Mouse (Mus musculus): ENCODE data around the gene Pnkd. TPM values are rescaled to one million over a fixed set of nuclear protein-coding genes. Genes with fewer than 3 reads are reported as not detected.

The Pnkd gene
- polyA plus RNA-seq, 1 experiment from 2014 or later = 288 TPM

GRCm38 (mm10) chr1:74249331-74249980, 35.3 kb upstream of the Pnkd start:
- Histone ChIP-seq H3K4me3 (no peak overlapping the region), H3K9ac (no peak overlapping the region; the same call in 1 of the 2 replicates), H3K4me1 (replicated peaks) (peaks cover 44% of the 10 kb centered on the region), H3K36me3 (peaks cover 54% of the 10 kb centered on the region), H3K27ac (peak overlapping the region; percentile 74), H3K27me3 (no peaks in the 10 kb centered on the region), H3K4me2 (peak overlapping the region; percentile 9; the same call in 1 of the 2 replicates), H3K9me3 (replicated peaks) (no peaks in the 10 kb centered on the region)
- WGBS = 60% methylated on average over 5 of the region's 5 CpGs
- ATAC-seq (replicated peaks; ENCODE audit: insufficient number of reproducible peaks, insufficient read depth, low FRiP score, low read depth) = no peak

GRCm38 (mm10) chr1:74250096-74250495, 34.6 kb upstream of the Pnkd start:
- 84% methylated on average over 4 of the region's 4 CpGs for WGBS
- Histone ChIP-seq H3K27ac (peak overlapping the region; percentile 74), H3K4me1 (replicated peaks) (peaks cover 38% of the 10 kb centered on the region), H3K36me3 (peaks cover 60% of the 10 kb centered on the region), H3K4me2 (no peak overlapping the region), H3K27me3 (no peaks in the 10 kb centered on the region), H3K4me3 (no peak overlapping the region), H3K9ac (no peak overlapping the region), H3K9me3 (replicated peaks) (no peaks in the 10 kb centered on the region)
- ATAC-seq (replicated peaks; ENCODE audit: insufficient number of reproducible peaks, insufficient read depth, low FRiP score, low read depth) = no peak

GRCm38 (mm10) chr1:74255704-74256345, 28.9 kb upstream of the Pnkd start:
- H3K4me1 ChIP-seq (replicated peaks) = peaks cover 14% of the 10 kb centered on the region
- no peak overlapping the region for H3K9ac ChIP-seq
- H3K4me3 ChIP-seq = no peak overlapping the region
- H3K4me2 ChIP-seq = no peak overlapping the region
- H3K27me3 ChIP-seq = no peaks in the 10 kb centered on the region
- ATAC-seq (replicated peaks; ENCODE audit: insufficient number of reproducible peaks, insufficient read depth, low FRiP score, low read depth) = no peak
- WGBS = 94% methylated on average over 8 of the region's 8 CpGs
- H3K36me3 ChIP-seq = peaks cover 88% of the 10 kb centered on the region
- H3K27ac ChIP-seq = peak overlapping the region; percentile 50; the same call in 1 of the 2 replicates
- no peaks in the 10 kb centered on the region for H3K9me3 ChIP-seq (replicated peaks)

- no peak overlapping the region for H3K4me2 ChIP-seq
- WGBS = 43% methylated on average over 4 of the region's 4 CpGs
- no peaks in the 10 kb centered on the region for H3K27me3 ChIP-seq
- H3K27ac ChIP-seq = peak overlapping the region; percentile 50
- peaks cover 14% of the 10 kb centered on the region for H3K4me1 ChIP-seq (replicated peaks)
- H3K9me3 ChIP-seq (replicated peaks) = no peaks in the 10 kb centered on the region
- no peak overlapping the region for H3K9ac ChIP-seq
- no peak overlapping the region for H3K4me3 ChIP-seq
- peaks cover 87% of the 10 kb centered on the region for H3K36me3 ChIP-seq
- ATAC-seq (replicated peaks; ENCODE audit: insufficient number of reproducible peaks, insufficient read depth, low FRiP score, low read depth) = no peak; the same call in 1 of the 2 replicates
These were observed 27.9 kb upstream of the Pnkd start for GRCm38 (mm10) chr1:74256782-74257181.

GRCm38 (mm10) chr1:74262510-74262909, 22.2 kb upstream of the Pnkd start:
- Histone ChIP-seq H3K27ac (no peak overlapping the region), H3K4me3 (no peak overlapping the region), H3K27me3 (no peaks in the 10 kb centered on the region), H3K9me3 (replicated peaks) (no peaks in the 10 kb centered on the region), H3K4me2 (no peak overlapping the region), H3K4me1 (replicated peaks) (no peaks in the 10 kb centered on the region), H3K36me3 (peaks cover 93% of the 10 kb centered on the region), H3K9ac (no peak overlapping the region)
- 73% methylated on average over 6 of the region's 6 CpGs for WGBS
- ATAC-seq (replicated peaks; ENCODE audit: insufficient number of reproducible peaks, insufficient read depth, low FRiP score, low read depth) = no peak

- WGBS = 84% methylated on average over 8 of the region's 8 CpGs
- peaks cover 54% of the 10 kb centered on the region for H3K36me3 ChIP-seq
- ATAC-seq (replicated peaks; ENCODE audit: insufficient number of reproducible peaks, insufficient read depth, low FRiP score, low read depth) = no peak
- H3K4me1 ChIP-seq (replicated peaks) = peaks cover 19% of the 10 kb centered on the region
- no peak overlapping the region for H3K27ac ChIP-seq
- H3K4me2 ChIP-seq = no peak overlapping the region
- H3K9me3 ChIP-seq (replicated peaks) = no peaks in the 10 kb centered on the region
- H3K27me3 ChIP-seq = no peaks in the 10 kb centered on the region
- no peak overlapping the region for H3K9ac ChIP-seq
- H3K4me3 ChIP-seq = no peak overlapping the region
These were observed 16.0 kb upstream of the Pnkd start for GRCm38 (mm10) chr1:74268750-74269149.

- peaks cover 25% of the 10 kb centered on the region for H3K36me3 ChIP-seq
- ATAC-seq (replicated peaks; ENCODE audit: insufficient number of reproducible peaks, insufficient read depth, low FRiP score, low read depth) = no peak
These were observed 13.1 kb upstream of the Pnkd start for GRCm38 (mm10) chr1:74271659-74272058.

GRCm38 (mm10) chr1:74275015-74275414, 9.7 kb upstream of the Pnkd start:
- peaks cover 10% of the 10 kb centered on the region; the same call in 1 of the 2 replicates for H3K36me3 ChIP-seq
- peaks cover 47% of the 10 kb centered on the region for H3K4me1 ChIP-seq (replicated peaks)
- peak; percentile 69 for ATAC-seq (replicated peaks; ENCODE audit: insufficient number of reproducible peaks, insufficient read depth, low FRiP score, low read depth)
- no peak overlapping the region for H3K4me3 ChIP-seq
- 11% methylated on average over 9 of the region's 9 CpGs for WGBS
- 0 out of 2 replicates have a peak overlapping the region, but pooled peaks have one; percentile 16 for H3K9ac ChIP-seq
- no peaks in the 10 kb centered on the region for H3K27me3 ChIP-seq
- H3K27ac ChIP-seq = peak overlapping the region; percentile 14
- peak overlapping the region; percentile 9; the same call in 1 of the 2 replicates for H3K4me2 ChIP-seq
- H3K9me3 ChIP-seq (replicated peaks) = no peaks in the 10 kb centered on the region

More at GRCm38 (mm10) chr1:74271659-74272058, 13.1 kb upstream of the Pnkd start:
- H3K27me3 ChIP-seq = no peaks in the 10 kb centered on the region
- no peaks in the 10 kb centered on the region for H3K9me3 ChIP-seq (replicated peaks)
- no peak overlapping the region for H3K9ac ChIP-seq
- H3K4me3 ChIP-seq = no peak overlapping the region
- H3K27ac ChIP-seq = peak overlapping the region; percentile 44; the same call in 1 of the 2 replicates
- H3K4me2 ChIP-seq = no peak overlapping the region
- 14% methylated on average over 4 of the region's 4 CpGs for WGBS
- peaks cover 41% of the 10 kb centered on the region for H3K4me1 ChIP-seq (replicated peaks)

- no peaks in the 10 kb centered on the region for H3K27me3 ChIP-seq
- no peak overlapping the region for H3K4me3 ChIP-seq
- peaks cover 34% of the 10 kb centered on the region for H3K4me1 ChIP-seq (replicated peaks)
- no peak for ATAC-seq (replicated peaks; ENCODE audit: insufficient number of reproducible peaks, insufficient read depth, low FRiP score, low read depth)
- peaks cover 30% of the 10 kb centered on the region for H3K36me3 ChIP-seq
- WGBS = 70% methylated on average over 6 of the region's 6 CpGs
- no peak overlapping the region for H3K27ac ChIP-seq
- H3K4me2 ChIP-seq = no peak overlapping the region
- H3K9ac ChIP-seq = no peak overlapping the region
- H3K9me3 ChIP-seq (replicated peaks) = no peaks in the 10 kb centered on the region
These were observed 7.7 kb upstream of the Pnkd start for GRCm38 (mm10) chr1:74277041-74277440.

GRCm38 (mm10) chr1:74277883-74278537, 6.7 kb upstream of the Pnkd start:
- Histone ChIP-seq H3K27ac (no peak overlapping the region), H3K4me2 (no peak overlapping the region), H3K4me3 (no peak overlapping the region), H3K4me1 (replicated peaks) (peaks cover 43% of the 10 kb centered on the region), H3K27me3 (no peaks in the 10 kb centered on the region), H3K9me3 (replicated peaks) (no peaks in the 10 kb centered on the region), H3K9ac (no peak overlapping the region), H3K36me3 (peaks cover 40% of the 10 kb centered on the region)
- no peak for ATAC-seq (replicated peaks; ENCODE audit: insufficient number of reproducible peaks, insufficient read depth, low FRiP score, low read depth)
- WGBS = 51% methylated on average over 8 of the region's 8 CpGs

- no peak within 1 kb of the TSS for H3K9ac ChIP-seq
- peaks cover 47% of the 10 kb centered on the region for H3K4me1 ChIP-seq (replicated peaks)
- H3K4me3 ChIP-seq = no peak within 1 kb of the TSS
- H3K27me3 ChIP-seq = no peaks in the 10 kb centered on the region
- H3K9me3 ChIP-seq (replicated peaks) = no peaks in the 10 kb centered on the region
- WGBS = 86% methylated on average over 10 of the region's 10 CpGs
- peaks cover 42% of the 10 kb centered on the region for H3K36me3 ChIP-seq
- no peak for ATAC-seq (replicated peaks; ENCODE audit: insufficient number of reproducible peaks, insufficient read depth, low FRiP score, low read depth)
- no peak within 1 kb of the TSS for H3K4me2 ChIP-seq
- H3K27ac ChIP-seq = no peak within 1 kb of the TSS
These were observed 6.2 kb upstream of the Pnkd start, which contains the start of gene Gpbar1 for GRCm38 (mm10) chr1:74278538-74278937. Gene Gpbar1 (plus strand): TSS chr1:74278550.
